Mouse (Mus musculus) intestine, embryonic 14.5 days (tissue): ENCODE results near the gene Phykpl. TPM values are rescaled to one million over a fixed set of nuclear protein-coding genes. Genes with fewer than 3 reads are reported as not detected.

Source experiments
- ATAC-seq: fragments of 200-750 bp; cut with Nextera tagmentation; replicated peaks from 2 replicates; pipeline ENCODE4 v1.8.0; 2017; ENCODE audit warnings: low read depth, moderate number of reproducible peaks, moderate TSS enrichment, moderate library complexity; ENCODE audit not compliant: low FRiP score, low TSS enrichment
- DNase-seq: peaks from one replicate; pipeline ENCODE4 v3.0.0-alpha.2; 2018; ENCODE audit warnings: low spot score
- H3K27ac ChIP-seq: fragments of 300-500 bp; sonication (generic); 2 replicates; pipeline ENCODE4 v1.5.1; 2014; ENCODE audit warnings: low read depth, mild to moderate bottlenecking, control low read depth
- H3K27me3 ChIP-seq: fragments of 300-500 bp; sonication (generic); replicated peaks from 2 replicates; pipeline ENCODE4 v1.6.1; 2014; ENCODE audit warnings: low read length, control low read depth; ENCODE audit not compliant: control insufficient read depth, insufficient read depth
- H3K36me3 ChIP-seq: fragments of 300-500 bp; sonication (generic); 2 replicates; pipeline ENCODE4 v1.6.1; 2014; ENCODE audit warnings: low read length, control low read depth; ENCODE audit not compliant: control insufficient read depth, insufficient read depth
- H3K4me1 ChIP-seq: fragments of 300-500 bp; sonication (generic); replicated peaks from 2 replicates; pipeline ENCODE4 v1.6.1; 2014; ENCODE audit warnings: low read length, control low read depth, mixed read lengths; ENCODE audit not compliant: control insufficient read depth, insufficient read depth
- H3K4me2 ChIP-seq: fragments of 300-500 bp; sonication (generic); 2 replicates; pipeline ENCODE4 v1.6.1; 2014; ENCODE audit warnings: low read length
- H3K4me3 ChIP-seq: fragments of 300-500 bp; sonication (generic); 2 replicates; pipeline ENCODE4 v1.5.1; 2014; ENCODE audit warnings: low read depth, low read length, control low read depth, mixed read lengths
- H3K9ac ChIP-seq: fragments of 300-500 bp; sonication (generic); 2 replicates; pipeline ENCODE4 v1.6.1; 2014; ENCODE audit warnings: mild to moderate bottlenecking, low read length
- H3K9me3 ChIP-seq: fragments of 300-500 bp; sonication (generic); 2 replicates; pipeline ENCODE4 v1.6.1; 2016; ENCODE audit warnings: low read length, control low read depth; ENCODE audit not compliant: control insufficient read depth
- WGBS: fragments of 180-500 bp; shearing (Covaris S2); extraction: QIAGEN DNeasy Blood & Tissue Kit; methylation state at CpG from one replicate; pipeline ENCODE4 v1.1.7; 2014; 5-methylcytosine and 5-hydroxymethylcytosine counted together
- polyA plus RNA-seq: library from polyadenylated mRNA; unstranded; fragments of >200 nt; fragmentation: Nextera tagmentation; extraction: Ambion mirVana; gene quantifications from 2 replicates; pipeline ENCODE4 v1.2.1, GENCODE M21; 2014

The Phykpl gene
- polyA plus RNA-seq, 1 experiment from 2014 or later: 22.8 TPM

- no peak for DNase-seq
- 48% methylated on average over 7 of the region's 7 CpGs for WGBS
- H3K36me3 ChIP-seq: peaks cover 92% of the 10 kb centered on the region
Measured at GRCm38 (mm10) chr11:51591168-51591567, 6.6 kb downstream of the Phykpl start.

GRCm38 (mm10) chr11:51591915-51592314 lies 7.4 kb downstream of the Phykpl start:
- Histone ChIP-seq H3K9me3 (no peaks in the 10 kb centered on the region), H3K27me3 (no peaks in the 10 kb centered on the region), H3K4me1 (no peaks in the 10 kb centered on the region), H3K9ac (no peak overlapping the region), H3K4me3 (no peak overlapping the region), H3K36me3 (peaks cover 92% of the 10 kb centered on the region), H3K4me2 (no peak overlapping the region), H3K27ac (no peak overlapping the region)
- ATAC-seq: no peak
- no peak for DNase-seq
- 90% methylated on average over 7 of the region's 7 CpGs for WGBS

More at GRCm38 (mm10) chr11:51591168-51591567, 6.6 kb downstream of the Phykpl start:
- H3K4me1 ChIP-seq: 0 out of 2 replicates have a peak, but pooled peaks cover 4% of the 10 kb centered on the region
- H3K9me3 ChIP-seq: no peaks in the 10 kb centered on the region
- no peak for ATAC-seq
- no peak overlapping the region for H3K9ac ChIP-seq
- no peak overlapping the region for H3K4me2 ChIP-seq
- H3K27ac ChIP-seq: no peak overlapping the region
- H3K27me3 ChIP-seq: no peaks in the 10 kb centered on the region
- H3K4me3 ChIP-seq: no peak overlapping the region

- H3K4me3 ChIP-seq: no peak overlapping the region
- H3K27ac ChIP-seq: no peak overlapping the region
- WGBS: 86% methylated on average over 4 of the region's 4 CpGs
- H3K9ac ChIP-seq: no peak overlapping the region
- ATAC-seq (no peak), DNase-seq (no peak)
- no peak overlapping the region for H3K4me2 ChIP-seq
- peaks cover 92% of the 10 kb centered on the region for H3K36me3 ChIP-seq
- no peaks in the 10 kb centered on the region for H3K27me3 ChIP-seq
- no peaks in the 10 kb centered on the region for H3K4me1 ChIP-seq
- no peaks in the 10 kb centered on the region for H3K9me3 ChIP-seq
Measured at GRCm38 (mm10) chr11:51593368-51593767, 8.8 kb downstream of the Phykpl start.

GRCm38 (mm10) chr11:51593849-51594248 lies 9.3 kb downstream of the Phykpl start:
- 88% methylated on average over 6 of the region's 6 CpGs for WGBS
- no peak overlapping the region for H3K4me2 ChIP-seq
- H3K4me1 ChIP-seq: no peaks in the 10 kb centered on the region
- no peak overlapping the region for H3K9ac ChIP-seq
- no peak overlapping the region for H3K27ac ChIP-seq
- H3K36me3 ChIP-seq: peaks cover 92% of the 10 kb centered on the region
- no peaks in the 10 kb centered on the region for H3K27me3 ChIP-seq
- no peak for ATAC-seq
- no peak overlapping the region for H3K4me3 ChIP-seq
- DNase-seq: no peak
- no peaks in the 10 kb centered on the region for H3K9me3 ChIP-seq

GRCm38 (mm10) chr11:51594715-51595350 lies 10.3 kb downstream of the Phykpl start:
- Histone ChIP-seq H3K27me3 (no peaks in the 10 kb centered on the region), H3K27ac (no peak overlapping the region), H3K36me3 (peaks cover 96% of the 10 kb centered on the region), H3K4me3 (no peak overlapping the region), H3K4me2 (no peak overlapping the region), H3K9me3 (no peaks in the 10 kb centered on the region), H3K9ac (no peak overlapping the region), H3K4me1 (no peaks in the 10 kb centered on the region)
- 58% methylated on average over 3 of the region's 3 CpGs for WGBS
- no peak for DNase-seq
- no peak for ATAC-seq

- H3K4me1 ChIP-seq: no peaks in the 10 kb centered on the region
- no peaks in the 10 kb centered on the region for H3K9me3 ChIP-seq
- H3K4me2 ChIP-seq: no peak overlapping the region
- no peak overlapping the region for H3K4me3 ChIP-seq
- no peak for ATAC-seq
- H3K9ac ChIP-seq: no peak overlapping the region
- 90% methylated on average over 1 of the region's 1 CpGs for WGBS
- H3K27me3 ChIP-seq: no peaks in the 10 kb centered on the region
- peaks cover 98% of the 10 kb centered on the region for H3K36me3 ChIP-seq
- no peak for DNase-seq
- no peak overlapping the region for H3K27ac ChIP-seq
Measured at GRCm38 (mm10) chr11:51595459-51596083, 11.0 kb downstream of the Phykpl start.

GRCm38 (mm10) chr11:51597553-51597952 lies 13.0 kb downstream of the Phykpl start:
- 0 out of 2 replicates have a peak, but pooled peaks cover 2% of the 10 kb centered on the region for H3K4me1 ChIP-seq
- no peaks in the 10 kb centered on the region for H3K9me3 ChIP-seq
- WGBS: 73% methylated on average over 2 of the region's 2 CpGs
- H3K27me3 ChIP-seq: no peaks in the 10 kb centered on the region
- H3K27ac ChIP-seq: no peak overlapping the region
- H3K4me3 ChIP-seq: no peak overlapping the region
- H3K9ac ChIP-seq: no peak overlapping the region
- ATAC-seq: no peak
- peaks cover 98% of the 10 kb centered on the region for H3K36me3 ChIP-seq
- no peak overlapping the region for H3K4me2 ChIP-seq
- no peak for DNase-seq

GRCm38 (mm10) chr11:51602253-51602652 lies 17.7 kb downstream of the Phykpl start:
- Histone ChIP-seq H3K9me3 (no peaks in the 10 kb centered on the region), H3K9ac (no peak overlapping the region), H3K27ac (no peak overlapping the region), H3K4me3 (no peak overlapping the region), H3K4me1 (peaks cover 25% of the 10 kb centered on the region), H3K4me2 (no peak overlapping the region), H3K36me3 (peaks cover 81% of the 10 kb centered on the region), H3K27me3 (no peaks in the 10 kb centered on the region)
- 92% methylated on average over 3 of the region's 3 CpGs for WGBS
- no peak for ATAC-seq
- no peak for DNase-seq
